Mouse (Mus musculus): ENCODE measurements around the gene Kifc3. TPM values are rescaled to one million over a fixed set of nuclear protein-coding genes. Genes with fewer than 3 reads are reported as not detected.
"Not testable (repeated sequence)": the region's sequence is repeated elsewhere in the genome, so short reads cannot be mapped to it uniquely, and the experiment has no call there.

Kifc3 gene
- 0.73 and 1.4 TPM in 2 replicates for total RNA-seq (2017)

DNA sequence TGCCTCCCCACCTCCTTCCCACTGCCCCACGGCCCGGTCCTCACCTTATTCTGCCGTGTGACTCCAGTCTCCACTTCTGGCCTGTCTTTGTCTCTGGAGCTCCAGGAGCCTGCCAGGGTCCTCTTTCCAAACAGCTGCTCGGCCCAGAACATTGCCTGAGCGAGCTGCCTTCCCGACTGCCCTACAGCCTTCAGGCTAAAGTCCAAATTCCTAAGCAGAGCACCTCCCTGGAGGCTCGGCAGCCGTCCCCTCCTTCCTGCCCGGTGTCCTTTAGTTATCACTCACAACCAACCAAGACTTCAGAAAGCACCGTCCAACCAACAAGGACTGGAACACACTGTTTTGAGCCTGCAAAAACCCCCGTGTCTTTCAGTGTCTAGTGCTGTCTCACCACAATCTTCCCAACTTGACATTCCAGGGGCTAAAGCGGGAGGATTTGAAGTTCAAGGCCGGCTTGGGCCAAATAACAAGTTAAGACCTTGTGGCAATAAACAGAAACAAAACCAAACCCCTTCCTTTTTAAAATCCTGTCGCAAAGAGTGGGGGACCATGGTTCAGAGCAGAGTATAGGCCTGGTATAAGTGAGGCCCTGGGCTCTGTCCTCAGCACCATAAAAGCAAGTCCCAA, at the start of gene Kifc3:
TSS of gene Kifc3 (minus strand) at position 164 of the 627 bp plus-strand sequence.
- no peak for ATAC-seq (replicated peaks; ENCODE audit: low read depth, poor library complexity, severe bottlenecking)

GRCm38 (mm10) chr8:95252056-95252455, 49.4 kb upstream of the Kifc3 start:
- ATAC-seq (replicated peaks; ENCODE audit: low read depth, poor library complexity, severe bottlenecking) = no peak

- peak; percentile 43 for ATAC-seq (replicated peaks; ENCODE audit: low read depth, poor library complexity, severe bottlenecking)
Measured at GRCm38 (mm10) chr8:95249847-95250246, 47.2 kb upstream of the Kifc3 start.

DNA sequence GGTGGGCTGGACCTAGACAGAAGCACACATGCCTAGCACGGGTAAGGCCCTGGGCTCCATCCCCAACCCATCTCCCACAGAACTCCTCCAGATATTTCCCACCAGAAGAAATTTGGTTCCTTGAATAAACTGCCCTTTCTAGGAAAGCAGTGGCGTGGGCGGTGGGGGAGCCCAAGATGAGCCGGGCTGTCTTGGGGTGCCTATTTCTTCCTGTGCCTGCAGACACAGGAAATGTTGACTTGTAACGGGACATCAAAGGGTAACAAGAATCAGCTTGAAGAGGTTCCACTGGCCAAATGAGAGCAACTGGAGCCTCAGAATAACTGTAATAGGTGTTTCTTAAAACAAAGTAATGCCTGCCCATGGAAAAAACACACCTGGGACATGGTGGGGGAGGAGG, 44.7 kb upstream of the Kifc3 start:
- no peak for ATAC-seq (replicated peaks; ENCODE audit: low read depth, poor library complexity, severe bottlenecking)

DNA sequence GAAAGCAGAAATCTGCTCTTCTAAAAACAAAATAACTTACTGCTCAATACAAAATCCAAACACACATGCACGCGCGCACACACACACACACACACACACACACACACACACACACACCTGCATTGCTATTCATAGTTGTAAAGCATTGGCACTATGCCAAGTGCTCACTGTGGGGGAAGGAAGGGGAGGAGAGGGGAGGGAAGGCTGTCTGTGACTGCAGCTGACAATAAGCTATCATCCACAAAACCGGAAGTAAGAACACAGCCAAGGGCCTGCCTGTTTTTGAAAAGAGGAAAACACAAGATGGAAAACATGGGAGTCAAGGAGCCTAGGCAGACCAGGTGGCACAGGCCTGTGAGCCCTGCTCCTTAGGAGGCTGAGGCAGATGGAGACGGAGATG, 42.6 kb upstream of the Kifc3 start:
- peak; percentile 65 for ATAC-seq (replicated peaks; ENCODE audit: low read depth, poor library complexity, severe bottlenecking)

DNA sequence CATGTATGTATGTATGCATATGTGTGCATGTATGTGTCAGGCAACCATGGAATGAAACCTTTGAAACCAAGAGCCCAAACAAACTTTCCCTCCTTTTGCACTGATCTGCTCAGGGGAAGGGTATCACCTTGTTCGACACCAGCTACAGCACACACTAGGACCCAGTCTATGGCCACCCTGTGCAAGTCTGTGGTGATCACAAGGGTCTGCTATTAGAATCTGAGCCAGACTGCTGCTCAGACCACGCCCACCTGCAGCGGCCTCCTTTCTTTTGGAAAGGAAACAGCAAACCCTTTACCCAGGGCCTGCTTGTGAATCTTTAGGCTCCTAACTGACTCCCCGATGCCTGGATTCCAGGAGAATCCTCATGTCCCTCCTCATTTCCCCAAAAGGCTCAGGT, 41.2 kb upstream of the Kifc3 start:
- ATAC-seq (replicated peaks; ENCODE audit: low read depth, poor library complexity, severe bottlenecking) = no peak

DNA sequence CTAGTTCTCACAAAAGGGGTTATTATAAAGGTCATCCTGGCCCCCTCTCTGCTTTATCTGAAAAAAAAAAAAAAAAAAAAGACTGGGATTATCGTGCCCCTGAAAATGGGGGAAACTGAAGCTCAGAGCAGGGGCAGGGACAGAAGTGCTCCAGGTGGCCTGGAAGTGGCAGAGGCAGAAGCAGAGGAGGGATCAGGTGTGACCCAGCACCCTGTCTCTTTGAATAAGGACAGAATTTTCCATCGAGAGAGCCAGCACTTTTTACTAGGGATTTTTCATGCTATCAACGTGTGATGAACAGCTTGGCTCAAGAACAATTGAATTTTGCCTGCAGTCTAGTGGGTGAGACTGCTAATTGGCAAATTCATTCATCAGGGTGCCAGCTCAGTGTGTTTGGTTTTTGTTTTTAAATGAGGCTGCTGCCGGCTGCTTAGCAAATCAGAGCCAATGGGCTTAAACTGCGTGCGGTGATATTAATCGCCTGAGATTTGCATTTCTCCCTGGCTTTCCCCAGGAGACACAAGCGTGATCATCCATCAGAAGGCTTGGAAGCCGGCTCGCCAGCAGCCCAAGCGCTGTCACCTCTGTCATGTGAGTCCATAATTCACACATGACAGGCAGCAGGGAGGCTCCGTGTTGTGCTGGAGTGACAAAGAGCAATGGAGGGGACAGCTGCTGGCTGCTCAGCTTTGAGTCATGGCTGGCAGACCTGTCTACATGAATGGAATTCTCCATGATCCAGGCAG, 40.4 kb upstream of the Kifc3 start:
- no peak for ATAC-seq (replicated peaks; ENCODE audit: low read depth, poor library complexity, severe bottlenecking)

- peak; percentile 35 for ATAC-seq (replicated peaks; ENCODE audit: low read depth, poor library complexity, severe bottlenecking)
Measured at GRCm38 (mm10) chr8:95242099-95242825, 39.6 kb upstream of the Kifc3 start.

DNA sequence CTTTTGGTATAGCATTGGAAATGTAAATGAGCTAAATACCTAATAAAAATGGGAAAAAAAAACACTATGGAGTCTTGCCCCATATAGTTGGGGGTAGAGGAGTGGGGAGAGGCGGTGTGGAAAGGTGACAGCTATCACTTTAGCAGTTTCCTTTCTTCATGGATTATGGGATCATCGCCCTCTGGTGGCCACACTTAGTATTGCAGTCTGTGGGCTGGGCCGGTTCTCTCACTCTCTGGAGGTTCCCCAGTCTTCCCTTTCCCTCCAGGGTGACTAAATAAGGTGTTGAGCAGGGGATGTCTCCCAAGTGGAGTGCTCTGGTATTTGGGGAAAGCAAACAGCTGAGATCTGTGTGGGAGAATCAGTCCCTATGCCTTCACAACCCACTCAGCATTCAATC, 33.1 kb upstream of the Kifc3 start:
- ATAC-seq (replicated peaks; ENCODE audit: low read depth, poor library complexity, severe bottlenecking) = peak; percentile 95

GRCm38 (mm10) chr8:95230086-95230485, 27.5 kb upstream of the Kifc3 start:
- not testable (repeated sequence) for ATAC-seq (replicated peaks; ENCODE audit: low read depth, poor library complexity, severe bottlenecking)

GRCm38 (mm10) chr8:95227151-95227468, 24.5 kb upstream of the Kifc3 start:
- no peak for ATAC-seq (replicated peaks; ENCODE audit: low read depth, poor library complexity, severe bottlenecking)

- ATAC-seq (replicated peaks; ENCODE audit: low read depth, poor library complexity, severe bottlenecking) = no peak
Measured at GRCm38 (mm10) chr8:95226251-95227150, 23.9 kb upstream of the Kifc3 start.

DNA sequence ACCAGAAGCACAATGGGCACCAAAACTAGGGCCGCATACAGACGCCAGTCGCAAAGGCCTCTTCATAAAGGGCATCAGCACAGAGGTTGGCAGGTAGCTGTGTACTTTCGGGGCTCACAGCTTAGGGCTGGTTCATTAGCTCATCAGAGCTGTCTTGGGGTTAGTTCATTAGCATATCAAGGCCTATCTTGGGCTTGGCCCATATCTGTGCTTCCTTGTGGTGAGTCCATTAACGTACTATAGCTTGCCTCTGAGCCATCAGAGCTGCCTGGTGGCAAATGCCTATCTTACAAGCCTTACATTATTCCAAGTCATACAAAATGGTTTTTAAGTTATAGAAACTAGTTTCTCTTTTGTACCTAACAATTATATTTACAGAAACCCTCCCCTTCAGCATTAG, 21.4 kb upstream of the Kifc3 start:
- ATAC-seq (replicated peaks; ENCODE audit: low read depth, poor library complexity, severe bottlenecking) = 0 out of 2 replicates have a peak, but pooled peaks have one; percentile 29

DNA sequence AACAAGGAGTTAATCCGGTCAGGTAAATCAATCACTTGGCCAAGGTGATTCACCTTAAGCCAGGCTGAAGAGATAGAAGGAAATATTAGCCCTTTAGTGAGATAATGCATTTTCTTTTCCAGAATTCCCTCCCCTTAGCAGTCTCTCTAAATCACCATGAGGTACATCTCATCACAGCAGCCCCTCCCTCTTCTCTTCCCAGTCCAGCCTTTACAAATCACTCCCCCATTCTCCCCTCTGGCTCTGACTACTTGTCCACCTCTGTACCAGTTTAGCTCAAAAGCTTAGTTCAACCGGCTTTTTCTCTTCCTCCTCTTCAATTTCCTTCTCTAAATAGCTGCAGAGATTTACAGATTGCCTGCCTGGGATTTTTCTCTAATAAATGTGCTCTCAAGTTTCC, 18.4 kb upstream of the Kifc3 start:
- ATAC-seq (replicated peaks; ENCODE audit: low read depth, poor library complexity, severe bottlenecking) = no peak

DNA sequence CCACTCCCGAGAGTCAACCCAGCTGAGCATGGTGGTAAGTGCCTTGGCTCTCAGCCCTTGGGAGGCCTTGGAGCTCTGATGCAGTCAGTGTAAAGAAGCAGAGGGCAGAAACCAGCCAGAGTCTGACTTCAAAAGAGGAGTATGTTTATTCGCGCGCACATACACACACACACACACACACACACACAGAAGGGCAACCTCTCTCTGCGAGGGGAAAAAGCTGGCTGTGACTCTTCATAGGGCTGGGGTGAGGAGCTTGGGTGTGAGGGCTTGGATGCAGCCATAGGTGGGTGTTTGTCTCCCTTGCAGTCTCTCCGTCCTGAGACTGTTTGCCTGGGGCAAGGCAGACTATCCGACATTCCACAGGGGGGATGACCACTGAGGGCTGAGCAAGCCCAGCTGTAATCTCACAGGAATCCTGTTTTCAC, 18.0 kb upstream of the Kifc3 start:
- no peak for ATAC-seq (replicated peaks; ENCODE audit: low read depth, poor library complexity, severe bottlenecking)

DNA sequence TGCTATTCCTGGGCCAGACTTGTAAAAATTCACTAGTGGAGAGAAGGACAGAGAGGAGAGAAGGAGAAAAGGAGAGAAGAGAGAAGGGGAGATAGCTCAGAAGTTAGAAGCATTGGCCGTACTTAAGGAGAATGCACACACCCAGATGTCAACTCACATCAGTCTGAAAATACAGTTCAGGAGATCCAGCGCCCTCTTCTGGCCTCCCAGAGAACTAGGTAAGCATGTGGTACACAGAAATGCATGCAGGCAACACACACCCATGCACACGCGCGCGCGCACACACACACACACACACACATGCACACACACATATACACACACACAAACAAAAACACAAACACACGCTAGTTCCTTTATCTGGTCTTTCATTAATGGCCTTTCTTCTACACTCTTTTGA, 17.0 kb upstream of the Kifc3 start:
- no peak for ATAC-seq (replicated peaks; ENCODE audit: low read depth, poor library complexity, severe bottlenecking)

GRCm38 (mm10) chr8:95215709-95216360, 13.2 kb upstream of the Kifc3 start:
- no peak for ATAC-seq (replicated peaks; ENCODE audit: low read depth, poor library complexity, severe bottlenecking)

DNA sequence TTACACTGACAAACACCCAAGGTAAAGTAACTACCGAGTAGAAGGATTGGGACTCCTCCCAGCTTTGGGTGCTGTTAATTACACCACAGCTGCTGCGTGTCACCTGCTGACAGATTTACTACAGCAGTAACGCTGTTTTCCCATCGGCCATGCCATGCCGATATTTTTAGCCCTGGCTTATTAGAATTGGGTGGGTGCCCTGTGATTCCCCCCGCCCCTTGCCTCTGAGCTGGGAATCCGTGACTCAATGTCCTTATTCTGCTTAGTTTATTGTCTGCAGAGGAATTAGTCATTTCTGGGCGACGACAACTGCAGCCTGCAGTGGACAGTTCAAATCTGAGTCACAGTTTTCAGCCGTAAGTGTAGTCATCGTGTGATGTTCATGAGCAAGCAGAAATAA, 7.3 kb upstream of the Kifc3 start:
- no peak for ATAC-seq (replicated peaks; ENCODE audit: low read depth, poor library complexity, severe bottlenecking)

GRCm38 (mm10) chr8:95205946-95206345, 3.3 kb upstream of the Kifc3 start:
- no peak for ATAC-seq (replicated peaks; ENCODE audit: low read depth, poor library complexity, severe bottlenecking)

- ATAC-seq (replicated peaks; ENCODE audit: low read depth, poor library complexity, severe bottlenecking) = peak; percentile 95
Measured at GRCm38 (mm10) chr8:95204039-95204380, 1.4 kb upstream of the Kifc3 start.
